Mouse (Mus musculus): Measurements from ENCODE around the gene Sparc. TPM values are rescaled to one million over a fixed set of nuclear protein-coding genes. Genes with fewer than 3 reads are reported as not detected.
A peak's percentile ranks its signal among the peaks of the same experiment; 100 is the strongest.

Gene Sparc
- polyA plus RNA-seq (2012; rRNA removed): 351 and 357 TPM in 2 replicates

DNA sequence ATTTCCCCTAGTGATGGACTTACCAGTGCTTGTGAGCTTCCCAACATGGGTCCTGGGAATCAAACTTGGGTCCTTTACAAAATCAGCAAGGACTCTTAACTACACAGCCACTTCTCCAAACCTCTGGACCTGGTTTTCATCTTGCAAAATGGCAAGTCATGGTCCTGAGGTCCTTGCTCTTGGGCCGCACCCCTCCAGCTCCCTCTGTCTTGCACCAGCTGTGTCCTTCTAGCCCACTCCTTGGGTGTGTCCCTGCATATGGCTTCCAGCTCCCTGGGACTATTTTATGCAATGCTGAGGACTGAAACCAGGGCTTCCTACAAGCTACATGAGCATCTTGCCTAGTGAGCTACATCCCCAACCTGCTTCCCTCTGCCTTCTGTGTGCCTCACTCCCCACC, at the start of gene Sparc:
Sparc (minus strand) TSS at position 206 of the 400 bp plus-strand sequence.
- Histone ChIP-seq H3K4me1 (ENCODE audit: control insufficient read depth, insufficient read depth, low read length) (peaks cover 7% of the 10 kb centered on the region), H3K27ac (ENCODE audit: insufficient read depth, low read length) (0 out of 2 replicates have a peak within 1 kb of the TSS, but pooled peaks have one; percentile 32), H3K4me3 (ENCODE audit: insufficient read depth, low read length) (no peak within 1 kb of the TSS)
- TF ChIP-seq CTCF (IDR thresholded peaks at IDR 0.05; ENCODE audit: extremely low read depth, insufficient read depth, low read length): no peak
- no peak for TF ChIP-seq POLR2A (IDR thresholded peaks at IDR 0.05; ENCODE audit: extremely low read depth, insufficient read depth, low read length)

DNA sequence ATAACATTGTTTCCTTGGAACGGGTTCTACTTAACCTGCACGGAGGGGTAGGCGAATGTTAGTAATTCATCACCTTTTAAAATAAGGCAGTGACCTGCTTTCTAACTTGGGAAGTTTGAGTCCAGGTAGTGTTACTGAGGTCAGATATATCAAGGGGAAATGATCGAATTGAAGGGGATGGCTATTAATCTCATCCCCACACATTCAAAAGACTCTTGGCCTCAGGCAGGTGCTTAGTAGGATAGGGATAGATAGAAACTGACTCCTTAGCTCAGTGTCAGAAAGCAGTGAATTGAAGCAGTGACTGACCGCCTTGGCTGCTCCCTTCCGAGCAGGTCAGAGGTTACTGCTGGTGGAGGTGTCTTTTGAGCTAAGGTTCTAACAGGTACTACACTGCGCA, 48.5 kb upstream of the Sparc start:
- TF ChIP-seq CTCF (IDR thresholded peaks at IDR 0.05; ENCODE audit: extremely low read depth, insufficient read depth, low read length) (no peak), POLR2A (IDR thresholded peaks at IDR 0.05; ENCODE audit: extremely low read depth, insufficient read depth, low read length) (no peak)
- Histone ChIP-seq H3K4me1 (ENCODE audit: control insufficient read depth, insufficient read depth, low read length) (peaks cover 6% of the 10 kb centered on the region; the same call in 1 of the 2 replicates), H3K4me3 (ENCODE audit: insufficient read depth, low read length) (no peak overlapping the region), H3K27ac (ENCODE audit: insufficient read depth, low read length) (no peak overlapping the region)

DNA sequence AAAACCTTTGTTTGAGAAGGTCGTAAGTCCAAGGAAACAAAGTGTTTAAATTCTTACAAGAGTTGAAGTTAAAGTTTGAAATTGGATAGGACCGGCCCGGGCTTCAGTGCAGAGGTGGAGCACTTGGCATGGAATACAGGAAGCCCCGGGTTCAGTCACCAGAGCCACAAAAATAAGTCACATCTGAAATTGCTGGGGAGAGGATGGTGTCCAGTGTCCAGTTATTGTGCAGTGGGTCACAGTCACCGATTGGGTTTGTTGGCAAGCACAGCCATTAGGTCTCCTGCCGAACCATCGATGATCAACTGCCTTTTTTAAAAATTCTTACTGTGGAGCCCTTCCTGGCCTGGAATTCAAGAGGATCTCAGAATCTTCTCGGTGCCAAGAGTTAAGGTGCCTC, 47.8 kb upstream of the Sparc start:
- Histone ChIP-seq H3K27ac (ENCODE audit: insufficient read depth, low read length) (no peak overlapping the region), H3K4me3 (ENCODE audit: insufficient read depth, low read length) (peak overlapping the region; percentile 97; the same call in 1 of the 2 replicates), H3K4me1 (ENCODE audit: control insufficient read depth, insufficient read depth, low read length) (peaks cover 6% of the 10 kb centered on the region; the same call in 1 of the 2 replicates)
- TF ChIP-seq POLR2A (IDR thresholded peaks at IDR 0.05; ENCODE audit: extremely low read depth, insufficient read depth, low read length) (no peak), CTCF (IDR thresholded peaks at IDR 0.05; ENCODE audit: extremely low read depth, insufficient read depth, low read length) (no peak)

DNA sequence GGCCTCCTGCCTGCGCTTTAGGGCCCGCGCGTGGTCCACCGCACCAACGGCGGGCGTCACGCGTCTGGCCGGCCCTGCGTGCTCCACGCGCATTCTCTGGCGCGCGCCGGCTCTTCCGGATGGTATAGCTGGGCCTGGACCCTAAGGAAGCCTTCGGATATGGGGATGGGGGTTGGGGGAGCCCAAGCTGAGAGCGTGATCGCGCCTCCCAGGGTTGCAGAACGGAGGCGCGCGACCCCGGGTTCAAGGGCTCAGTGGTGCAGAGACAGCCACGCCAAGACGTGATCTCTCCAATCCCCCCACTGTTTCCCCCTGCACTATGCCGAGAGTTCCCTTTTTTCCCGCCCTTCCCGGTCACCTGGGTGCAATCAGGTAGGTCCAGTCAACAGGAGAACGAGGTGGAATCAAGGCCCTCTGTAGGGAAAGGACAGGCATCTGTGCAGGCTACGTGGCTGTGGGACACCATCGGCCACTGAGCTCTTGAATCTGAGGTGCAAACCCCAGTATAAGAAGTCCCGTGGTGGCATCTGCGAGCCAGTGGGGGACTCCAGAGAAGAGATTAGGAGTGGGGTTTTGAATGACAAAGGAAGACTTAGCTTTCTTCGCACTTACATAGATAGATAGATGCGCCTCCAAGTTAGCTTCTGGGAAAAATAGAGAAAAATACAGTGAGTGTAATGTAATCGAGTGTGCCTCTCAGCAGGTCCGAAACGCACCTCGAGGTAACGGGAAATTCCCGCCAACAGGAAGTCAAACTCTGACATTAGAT, 47.1 kb upstream of the Sparc start:
- peaks cover 6% of the 10 kb centered on the region; the same call in 1 of the 2 replicates for H3K4me1 ChIP-seq (ENCODE audit: control insufficient read depth, insufficient read depth, low read length)
- H3K27ac ChIP-seq (ENCODE audit: insufficient read depth, low read length): peak overlapping the region; percentile 18; the same call in 1 of the 2 replicates
- H3K4me3 ChIP-seq (ENCODE audit: insufficient read depth, low read length): peak overlapping the region; percentile 97
- no peak for TF ChIP-seq POLR2A (IDR thresholded peaks at IDR 0.05; ENCODE audit: extremely low read depth, insufficient read depth, low read length)
- TF ChIP-seq CTCF (IDR thresholded peaks at IDR 0.05; ENCODE audit: extremely low read depth, insufficient read depth, low read length): no peak

DNA sequence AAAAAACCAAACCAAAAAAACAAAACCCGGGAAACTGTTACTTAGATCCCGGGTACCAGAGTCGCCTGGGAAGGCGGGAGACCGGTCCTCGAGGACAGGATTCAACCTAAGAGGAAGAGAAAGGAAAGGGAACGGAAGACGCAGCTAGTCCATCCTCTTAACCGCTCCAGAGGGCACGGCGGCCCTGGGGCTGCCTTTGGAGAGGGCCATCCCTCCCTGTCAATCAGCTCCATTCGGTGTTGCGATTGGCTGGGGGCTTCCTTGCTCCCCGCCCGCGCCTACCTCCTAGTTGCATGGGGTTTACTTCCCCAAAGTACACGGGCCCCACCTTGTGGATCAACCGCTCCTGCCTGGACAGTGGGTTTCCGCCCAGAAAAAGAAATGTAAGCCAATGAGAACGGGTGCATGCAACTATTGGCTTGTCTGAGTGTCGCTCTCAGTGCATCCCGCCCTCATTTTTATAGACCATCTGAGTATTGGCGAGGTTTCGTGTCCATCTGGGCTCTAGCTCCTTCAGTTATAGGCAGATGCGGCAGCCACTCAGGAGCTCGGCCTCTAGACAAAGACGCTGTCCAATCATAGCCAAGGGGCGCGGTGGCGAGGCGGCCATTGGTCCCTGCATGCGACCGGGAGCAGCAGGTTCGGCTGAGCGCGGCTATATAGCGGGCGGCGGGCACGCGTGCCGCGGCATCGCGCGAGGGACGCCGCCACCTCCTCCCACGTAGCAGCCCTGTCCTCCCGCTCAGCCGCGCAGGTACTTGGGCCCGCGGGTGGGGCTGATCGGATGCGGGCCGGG, 46.3 kb upstream of the Sparc start, which contains the start of gene G3bp1:
G3bp1 (plus strand) TSS at position 638 of the 796 bp plus-strand sequence.
- Histone ChIP-seq H3K4me1 (ENCODE audit: control insufficient read depth, insufficient read depth, low read length) (peaks cover 6% of the 10 kb centered on the region; the same call in 1 of the 2 replicates), H3K4me3 (ENCODE audit: insufficient read depth, low read length) (peak within 1 kb of the TSS; percentile 97), H3K27ac (ENCODE audit: insufficient read depth, low read length) (peak within 1 kb of the TSS; percentile 66)
- TF ChIP-seq CTCF (IDR thresholded peaks at IDR 0.05; ENCODE audit: extremely low read depth, insufficient read depth, low read length) (no peak), POLR2A (IDR thresholded peaks at IDR 0.05; ENCODE audit: extremely low read depth, insufficient read depth, low read length) (peak; percentile 98)

DNA sequence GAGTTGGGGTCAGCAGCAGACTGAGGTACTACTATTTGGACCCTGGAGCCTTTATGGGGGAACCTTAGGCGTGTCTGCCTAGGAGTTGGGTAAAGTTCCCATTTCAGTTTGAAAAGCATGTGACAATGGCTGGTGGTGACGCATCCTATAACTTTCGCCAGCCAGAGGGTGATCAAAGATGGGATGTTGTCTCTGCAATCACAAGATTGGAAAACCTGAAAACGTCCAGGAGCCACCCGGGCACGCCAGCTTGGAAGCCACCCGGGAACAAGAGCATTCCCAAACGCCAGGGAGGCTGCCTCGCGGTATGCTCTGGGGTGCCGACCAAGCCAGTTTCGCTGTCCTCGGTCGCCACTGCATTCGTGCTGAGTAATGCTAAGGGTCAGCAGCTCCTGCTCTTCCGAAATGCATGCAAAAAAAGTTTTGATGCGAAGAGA, 45.6 kb upstream of the Sparc start:
- TF ChIP-seq POLR2A (IDR thresholded peaks at IDR 0.05; ENCODE audit: extremely low read depth, insufficient read depth, low read length) (no peak), CTCF (IDR thresholded peaks at IDR 0.05; ENCODE audit: extremely low read depth, insufficient read depth, low read length) (no peak)
- Histone ChIP-seq H3K4me1 (ENCODE audit: control insufficient read depth, insufficient read depth, low read length) (peaks cover 6% of the 10 kb centered on the region; the same call in 1 of the 2 replicates), H3K4me3 (ENCODE audit: insufficient read depth, low read length) (peak overlapping the region; percentile 40), H3K27ac (ENCODE audit: insufficient read depth, low read length) (peak overlapping the region; percentile 66)

DNA sequence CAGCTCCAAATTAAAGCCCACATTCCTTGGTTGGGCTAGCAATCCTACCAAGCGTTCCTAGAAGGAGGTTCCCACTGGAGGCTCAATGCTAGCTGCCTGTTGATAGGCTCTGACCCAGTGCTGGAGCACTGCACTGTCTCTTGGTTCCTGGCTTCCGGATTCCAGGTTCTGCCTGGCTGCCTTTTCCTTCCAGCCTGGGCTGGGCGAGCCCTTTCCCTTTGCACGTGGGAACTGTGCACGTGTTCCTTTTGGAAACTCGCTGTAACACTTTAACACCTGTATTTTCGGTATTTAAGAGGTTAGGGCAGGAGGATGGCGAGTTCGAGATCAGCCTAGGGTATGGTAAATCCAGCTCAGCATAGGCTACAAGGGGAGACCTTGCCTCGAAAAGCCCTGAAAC, 45.0 kb upstream of the Sparc start:
- TF ChIP-seq CTCF (IDR thresholded peaks at IDR 0.05; ENCODE audit: extremely low read depth, insufficient read depth, low read length) (no peak), POLR2A (IDR thresholded peaks at IDR 0.05; ENCODE audit: extremely low read depth, insufficient read depth, low read length) (no peak)
- Histone ChIP-seq H3K4me1 (ENCODE audit: control insufficient read depth, insufficient read depth, low read length) (peaks cover 6% of the 10 kb centered on the region; the same call in 1 of the 2 replicates), H3K4me3 (ENCODE audit: insufficient read depth, low read length) (no peak overlapping the region), H3K27ac (ENCODE audit: insufficient read depth, low read length) (peak overlapping the region; percentile 66; the same call in 1 of the 2 replicates)

DNA sequence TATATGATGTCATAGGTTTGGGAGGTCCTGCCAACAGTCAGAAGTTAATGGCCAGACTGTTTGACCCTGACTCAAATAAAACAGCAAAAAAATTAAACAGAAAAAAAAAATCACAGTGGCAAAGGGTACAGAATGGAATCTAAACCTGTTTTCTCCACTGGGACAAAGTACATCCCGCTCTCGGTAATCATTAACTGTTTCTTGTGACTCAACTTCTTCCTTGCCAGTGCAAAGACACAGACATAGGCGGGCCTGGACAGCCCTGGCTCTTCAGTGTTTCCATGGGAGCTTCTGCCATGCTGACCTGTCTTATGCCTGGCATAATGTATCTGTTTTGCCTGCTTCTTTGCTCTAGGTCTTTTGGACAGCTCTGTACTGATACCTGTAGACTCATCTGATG, 42.2 kb upstream of the Sparc start:
- Histone ChIP-seq H3K4me3 (ENCODE audit: insufficient read depth, low read length) (no peak overlapping the region), H3K27ac (ENCODE audit: insufficient read depth, low read length) (no peak overlapping the region), H3K4me1 (ENCODE audit: control insufficient read depth, insufficient read depth, low read length) (peaks cover 2% of the 10 kb centered on the region; the same call in 1 of the 2 replicates)
- TF ChIP-seq CTCF (IDR thresholded peaks at IDR 0.05; ENCODE audit: extremely low read depth, insufficient read depth, low read length): no peak
- no peak for TF ChIP-seq POLR2A (IDR thresholded peaks at IDR 0.05; ENCODE audit: extremely low read depth, insufficient read depth, low read length)

DNA sequence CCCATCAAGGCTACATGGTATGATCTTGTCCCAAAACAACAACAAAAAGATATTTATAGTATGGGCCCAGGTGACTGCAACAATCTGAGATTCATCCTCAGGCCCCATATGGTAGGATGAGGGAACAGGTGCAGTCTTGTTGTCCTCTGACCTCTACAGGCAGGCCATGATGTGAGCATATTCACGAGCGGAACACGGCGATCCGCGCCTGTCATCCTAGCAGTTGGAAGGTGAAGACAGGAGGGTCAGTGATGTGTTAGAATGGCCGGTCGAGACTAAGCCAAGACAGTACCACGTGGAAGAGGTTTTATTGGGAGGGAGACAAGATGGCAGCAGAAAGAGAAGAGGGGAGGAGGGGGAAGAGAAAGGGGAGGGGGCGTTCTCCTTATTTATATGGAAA, 41.7 kb upstream of the Sparc start:
- TF ChIP-seq CTCF (IDR thresholded peaks at IDR 0.05; ENCODE audit: extremely low read depth, insufficient read depth, low read length) (no peak), POLR2A (IDR thresholded peaks at IDR 0.05; ENCODE audit: extremely low read depth, insufficient read depth, low read length) (no peak)
- Histone ChIP-seq H3K4me1 (ENCODE audit: control insufficient read depth, insufficient read depth, low read length) (peaks cover 2% of the 10 kb centered on the region; the same call in 1 of the 2 replicates), H3K27ac (ENCODE audit: insufficient read depth, low read length) (no peak overlapping the region), H3K4me3 (ENCODE audit: insufficient read depth, low read length) (no peak overlapping the region)
